16 mouse cellular contexts compared by ENCODE assay signal in genomic region chr8:70179082-70179481, GRCm38 (mm10). TPM values are rescaled to one million over a fixed set of nuclear protein-coding genes. Genes with fewer than 3 reads are reported as not detected.
A peak's percentile ranks its signal among the peaks of the same experiment; 100 is the strongest.
DNase-seq lines count a peak whose midpoint lies in the region; ATAC-seq and TF ChIP-seq lines count a peak whose summit lies in the region.
"Had no signal": no experiment of that assay in that cellular context is flagged by ENCODE, and none has a peak within 500 bp of the region (broad histone marks: within the 10 kb centered on the region; RNA-seq: fewer than 3 reads in every experiment).

No protein-coding gene starts in this region.

- TF ChIP-seq EP300 in heart, postnatal 0 days (IDR thresholded peaks at IDR 0.05; ENCODE audit: low read depth): no peak

- no peak overlapping the region for H3K27ac ChIP-seq in heart, postnatal 0 days (ENCODE audit: low read depth)
- H3K27ac ChIP-seq in small intestine, adult 2 months (ENCODE audit: insufficient read depth, low read depth, low read length): no peak overlapping the region
- H3K27ac ChIP-seq: forebrain, embryonic 13.5 days; hindbrain, embryonic 12.5 days; liver, embryonic 13.5 days; stomach, embryonic 15.5 days had no signal

- peak; percentile 52 for TF ChIP-seq CTCF in heart, postnatal 0 days (IDR thresholded peaks at IDR 0.05; ENCODE audit: low read depth)
- peak; percentile 43; the same call in 1 of the 2 replicates for TF ChIP-seq CTCF in small intestine, adult 2 months (IDR thresholded peaks at IDR 0.05; ENCODE audit: extremely low read depth, insufficient read length, insufficient replicate concordance, low read depth, low read length)

- WGBS in heart, postnatal 0 days: 97% methylated on average over 4 of the region's 4 CpGs
- 96% methylated on average over 4 of the region's 4 CpGs for WGBS in small intestine, adult 2 months

- no peak for DNase-seq in heart, postnatal 0 days (ENCODE audit: low spot score)
- no peak for DNase-seq in heart, adult 9 months (ENCODE audit: low spot score in 2 of 2)
- DNase-seq in lung, postnatal 36 days: peak; percentile 37
- no peak for DNase-seq in lung, postnatal 4 days
- peak; percentile 44 for DNase-seq in brain, adult 2 months (ENCODE audit: low read depth, low spot score)
- no peak for DNase-seq in natural killer cell, adult 2 months (ENCODE audit: low spot score in 2 of 2)
- DNase-seq: cerebellum, postnatal 36 days; heart, adult 18-20 months; layer of hippocampus, adult 9-11 months; liver, embryonic 13.5 days; right cerebral cortex, adult 18-20 months had no signal

- no peak overlapping the region for H3K4me2 ChIP-seq in heart, postnatal 0 days (ENCODE audit: low read depth, low read length)
- H3K4me2 ChIP-seq: forebrain, embryonic 13.5 days; hindbrain, embryonic 12.5 days; liver, embryonic 13.5 days; stomach, embryonic 15.5 days had no signal

- H3K27me3 ChIP-seq in heart, postnatal 0 days (ENCODE audit: control insufficient read depth, insufficient read depth, low read length): no peaks in the 10 kb centered on the region
- H3K27me3 ChIP-seq in small intestine, adult 2 months (ENCODE audit: control insufficient read depth, insufficient read depth, low read length): no peaks in the 10 kb centered on the region
- H3K27me3 ChIP-seq: forebrain, embryonic 13.5 days; hindbrain, embryonic 12.5 days; liver, embryonic 13.5 days; stomach, embryonic 15.5 days had no signal

- H3K4me3 ChIP-seq in heart, postnatal 0 days (ENCODE audit: low read depth, low read length): no peak overlapping the region
- no peak overlapping the region for H3K4me3 ChIP-seq in small intestine, adult 2 months (ENCODE audit: low read depth, low read length)
- H3K4me3 ChIP-seq: forebrain, embryonic 13.5 days; hindbrain, embryonic 12.5 days; liver, embryonic 13.5 days; stomach, embryonic 15.5 days had no signal

- TF ChIP-seq POLR2A in small intestine, adult 2 months (IDR thresholded peaks at IDR 0.05; ENCODE audit: low read depth, low read length): no peak

- no peak for ATAC-seq in heart, postnatal 0 days (ENCODE audit: insufficient read depth, low read depth)
- no peak for ATAC-seq in megakaryocyte, adult 5-6 weeks (ENCODE audit: poor library complexity, severe bottlenecking)
- ATAC-seq: forebrain, embryonic 13.5 days had no signal

- peaks cover 8% of the 10 kb centered on the region; the same call in 1 of the 2 replicates for H3K4me1 ChIP-seq in heart, postnatal 0 days (ENCODE audit: control insufficient read depth, insufficient read depth)
- H3K4me1 ChIP-seq in small intestine, adult 2 months (ENCODE audit: control insufficient read depth, insufficient read depth, insufficient read length, low read length): peaks cover 2% of the 10 kb centered on the region; the same call in 1 of the 2 replicates

- no peak overlapping the region for H3K9ac ChIP-seq in heart, postnatal 0 days (replicated peaks; ENCODE audit: low read depth, low read length)
- H3K9ac ChIP-seq: forebrain, embryonic 13.5 days; hindbrain, embryonic 12.5 days; stomach, embryonic 15.5 days had no signal

- peaks cover 36% of the 10 kb centered on the region for H3K36me3 ChIP-seq in heart, postnatal 0 days (replicated peaks; ENCODE audit: control insufficient read depth, insufficient read depth, low read length)
- H3K36me3 ChIP-seq in small intestine, adult 2 months (ENCODE audit: control insufficient read depth, insufficient read depth, low read length): peaks cover 35% of the 10 kb centered on the region

- H3K9me3 ChIP-seq in heart, postnatal 0 days (replicated peaks; ENCODE audit: control insufficient read depth, low read length): no peaks in the 10 kb centered on the region
- H3K9me3 ChIP-seq: forebrain, embryonic 13.5 days; hindbrain, embryonic 12.5 days; liver, embryonic 13.5 days; stomach, embryonic 15.5 days had no signal

RNA-seq across cellular contexts. Expression of gene Tmem161a, which starts 6.9 kb away (rescaled TPM):
- total RNA-seq in heart, postnatal 0 days (2014; rRNA removed; ENCODE audit: low replicate concordance): 155 and 174 TPM in 2 replicates
- 120 and 132 TPM in 2 replicates for polyA plus RNA-seq in heart, postnatal 0 days (2015; fragmentation: Nextera tagmentation; extraction: Ambion mirVana)
- 66.9 and 89.5 TPM in 2 replicates for polyA plus RNA-seq in small intestine, adult 2 months (2012; rRNA removed)
- total RNA-seq in megakaryocyte, adult 5-6 weeks (2015): 7.4 and 7.8 TPM in 2 replicates
- 3.9 and 8.5 TPM in 2 replicates for total RNA-seq in megakaryocyte, adult 5-6 weeks (2017)

RNA-seq across cellular contexts. Expression of gene Slc25a42, which starts 33.0 kb away (rescaled TPM):
- 20.6 and 29.1 TPM in 2 replicates for total RNA-seq in heart, postnatal 0 days (2014; rRNA removed; ENCODE audit: low replicate concordance)
- polyA plus RNA-seq in heart, postnatal 0 days (2015; fragmentation: Nextera tagmentation; extraction: Ambion mirVana): 16.5 and 19.1 TPM in 2 replicates
- polyA plus RNA-seq in small intestine, adult 2 months (2012; rRNA removed): 16.7 and 23.2 TPM in 2 replicates
- total RNA-seq in megakaryocyte, adult 5-6 weeks (2015): 0.75 and 1.4 TPM in 2 replicates
- total RNA-seq in megakaryocyte, adult 5-6 weeks (2017): 0.29 and 0.45 TPM in 2 replicates

RNA-seq across cellular contexts. Expression of gene Mef2b, which starts 39.6 kb away (rescaled TPM):
- total RNA-seq in heart, postnatal 0 days (2014; rRNA removed; ENCODE audit: low replicate concordance): not detected in 2 replicates
- 0.20 TPM in 1 of 2 replicates, not detected in the other for polyA plus RNA-seq in heart, postnatal 0 days (2015; fragmentation: Nextera tagmentation; extraction: Ambion mirVana)
- polyA plus RNA-seq in small intestine, adult 2 months (2012; rRNA removed): 1.6 and 5.3 TPM in 2 replicates
- 0.39 TPM in 1 of 2 replicates, not detected in the other for total RNA-seq in megakaryocyte, adult 5-6 weeks (2015)
- total RNA-seq in megakaryocyte, adult 5-6 weeks (2017): not detected in 2 replicates

RNA-seq across cellular contexts. Expression of gene Borcs8, which starts 39.8 kb away (rescaled TPM):
- total RNA-seq in heart, postnatal 0 days (2014; rRNA removed; ENCODE audit: low replicate concordance): 34.3 and 68.4 TPM in 2 replicates
- 32.1 and 34.5 TPM in 2 replicates for polyA plus RNA-seq in heart, postnatal 0 days (2015; fragmentation: Nextera tagmentation; extraction: Ambion mirVana)
- polyA plus RNA-seq in small intestine, adult 2 months (2012; rRNA removed): 43.3 and 83.7 TPM in 2 replicates
- total RNA-seq in megakaryocyte, adult 5-6 weeks (2015): 35.3 and 51.3 TPM in 2 replicates
- 32.2 and 35.8 TPM in 2 replicates for total RNA-seq in megakaryocyte, adult 5-6 weeks (2017)

RNA-seq across cellular contexts. Expression of gene Rfxank, which starts 40.1 kb away (rescaled TPM):
- 29.4 and 48.4 TPM in 2 replicates for total RNA-seq in heart, postnatal 0 days (2014; rRNA removed; ENCODE audit: low replicate concordance)
- polyA plus RNA-seq in heart, postnatal 0 days (2015; fragmentation: Nextera tagmentation; extraction: Ambion mirVana): 22.5 and 23.9 TPM in 2 replicates
- 23.9 and 44.9 TPM in 2 replicates for polyA plus RNA-seq in small intestine, adult 2 months (2012; rRNA removed)
- total RNA-seq in megakaryocyte, adult 5-6 weeks (2015): 13.6 and 16.3 TPM in 2 replicates
- total RNA-seq in megakaryocyte, adult 5-6 weeks (2017): 12.5 and 14.5 TPM in 2 replicates

Comparison
In these comparisons a context has a peak if more than half of its experiments do, and no peak if none do; other contexts are left out.
1. DNase-seq: peak in lung, postnatal 36 days (single experiment) and brain, adult 2 months (single experiment); none in heart, postnatal 0 days (single experiment), heart, adult 9 months (0 of 2), lung, postnatal 4 days (0 of 2) and natural killer cell, adult 2 months (0 of 2).
2. RNA of gene Tmem161a, which starts 6.9 kb away (total RNA-seq): 155 to 174 TPM in heart, postnatal 0 days; 3.9 to 8.5 TPM in megakaryocyte, adult 5-6 weeks; every median in the first group is over 10 times any median in the second.